Mouse (Mus musculus) adrenal gland (tissue): ENCODE measurements around the gene Als2.

Experiments
- intact Hi-C: fragments of 180-260 bp; cut with DNase I; formaldehyde crosslinking; loops from one replicate; pipeline ENCODE4 v1.15.1; 2025

Gene Als2

DNA sequence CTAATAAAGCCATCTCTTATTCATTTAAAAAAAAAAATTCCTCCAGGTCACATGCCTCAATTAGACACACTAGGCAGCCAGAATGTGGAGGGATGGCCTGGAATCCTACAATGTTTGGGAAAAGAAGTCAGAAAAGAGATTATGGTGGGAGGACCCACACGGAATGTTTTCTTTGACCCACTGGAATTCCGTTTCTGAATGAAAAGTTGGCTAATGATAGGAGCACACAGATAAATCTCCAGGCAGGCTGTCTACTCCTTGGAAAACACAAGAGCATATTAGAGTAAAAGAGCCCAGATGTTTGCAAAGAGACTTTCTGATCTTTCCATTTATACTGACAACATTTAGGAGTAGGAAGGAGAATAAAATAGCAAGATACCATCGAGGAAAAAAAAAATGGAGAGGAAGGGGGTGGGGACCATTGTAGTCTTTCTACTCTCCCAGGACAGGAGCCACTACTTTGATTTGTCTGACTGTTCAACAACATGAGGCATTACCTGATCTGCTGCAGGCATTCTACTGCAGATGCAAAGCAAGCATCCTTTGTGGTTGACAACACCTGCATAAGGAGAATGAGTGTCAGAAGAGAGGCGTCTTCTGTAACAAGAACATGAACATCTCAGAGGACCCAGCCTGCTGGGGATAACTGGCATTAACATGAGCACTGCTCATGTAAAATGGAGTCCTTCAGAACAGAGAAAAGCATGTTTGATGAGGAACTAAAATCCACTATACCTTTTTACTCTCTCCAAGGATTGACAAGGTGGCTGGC lies 69.2 kb downstream of the Als2 start:
- intact Hi-C loops = no loop called here

DNA sequence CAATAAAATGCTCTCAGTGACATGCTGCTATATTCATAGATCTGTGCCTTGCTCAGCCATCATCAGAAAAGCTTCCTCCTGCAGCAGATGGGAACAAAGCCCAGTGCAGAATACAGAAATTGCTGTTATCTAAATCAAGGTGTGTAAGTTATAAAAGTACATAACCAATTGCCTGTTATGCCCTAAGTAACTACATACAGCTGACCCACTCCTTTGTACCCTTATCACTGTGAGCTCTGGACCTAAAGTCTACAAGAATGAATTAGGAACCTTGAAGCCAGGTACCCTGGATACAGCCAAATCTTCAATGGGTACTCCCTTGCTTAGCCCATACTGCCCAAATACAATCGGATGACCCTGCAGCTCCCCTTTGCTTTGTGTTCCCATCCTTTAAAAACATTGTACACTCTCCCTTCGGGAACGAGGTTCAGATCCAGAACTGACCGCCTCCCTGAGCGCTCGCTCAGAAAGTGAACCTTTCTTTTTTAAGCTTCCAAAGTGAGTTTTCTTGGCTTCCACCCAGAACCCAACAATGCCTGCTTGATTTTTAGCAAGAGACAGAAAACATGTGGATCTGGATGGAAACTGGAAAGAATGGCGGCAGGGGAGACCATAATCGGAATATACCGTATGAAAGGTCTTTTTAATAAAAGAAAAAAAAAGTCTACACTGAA lies 70.7 kb downstream of the Als2 start:
- intact Hi-C loops = no loop called here

DNA sequence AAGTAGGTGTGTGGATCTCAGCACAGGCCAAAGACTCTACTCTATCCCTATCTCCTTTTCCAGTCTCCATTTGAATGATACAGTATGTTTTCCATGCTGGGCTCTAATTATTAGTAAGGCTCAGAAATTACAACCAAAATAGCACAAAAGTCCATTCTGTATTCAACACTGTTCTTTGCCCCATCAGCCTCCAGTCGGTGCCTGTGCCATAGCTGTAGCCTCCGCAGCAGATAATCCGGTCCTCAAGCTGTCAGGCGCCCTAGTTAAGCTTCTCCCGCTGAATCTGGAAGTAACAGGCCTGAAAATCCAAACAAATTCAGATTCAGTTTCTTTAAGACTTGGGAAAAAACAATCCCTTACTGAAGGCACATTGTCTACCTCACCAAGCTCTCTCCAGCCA lies 73.1 kb downstream of the Als2 start:
- intact Hi-C loops = no loop called here

DNA sequence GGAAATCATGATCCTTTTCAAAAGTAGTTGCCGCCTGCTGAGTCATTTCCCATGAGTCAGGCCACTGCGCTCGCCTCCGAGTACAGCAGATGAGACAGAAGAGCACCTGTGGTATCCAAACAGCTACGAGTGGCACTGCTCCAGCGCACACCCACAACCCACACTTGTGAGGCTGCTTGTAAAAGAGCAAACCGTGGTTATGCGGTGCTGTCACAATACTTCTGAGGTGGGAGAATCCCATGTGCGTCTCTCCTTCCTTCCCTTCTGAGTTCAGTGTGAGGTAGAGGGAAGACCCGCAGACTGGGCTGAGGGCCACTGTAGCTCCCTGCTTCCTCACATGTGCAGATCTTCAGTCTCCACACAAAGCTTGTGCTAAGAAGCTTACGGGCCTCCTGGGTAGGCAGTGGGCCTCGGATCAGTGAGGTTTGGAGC lies 74.0 kb downstream of the Als2 start, which contains the start of gene Mpp4:
Gene Mpp4, minus strand, starts transcription at position 360 of the 432 bp plus-strand sequence.
- intact Hi-C loops = no loop called here

DNA sequence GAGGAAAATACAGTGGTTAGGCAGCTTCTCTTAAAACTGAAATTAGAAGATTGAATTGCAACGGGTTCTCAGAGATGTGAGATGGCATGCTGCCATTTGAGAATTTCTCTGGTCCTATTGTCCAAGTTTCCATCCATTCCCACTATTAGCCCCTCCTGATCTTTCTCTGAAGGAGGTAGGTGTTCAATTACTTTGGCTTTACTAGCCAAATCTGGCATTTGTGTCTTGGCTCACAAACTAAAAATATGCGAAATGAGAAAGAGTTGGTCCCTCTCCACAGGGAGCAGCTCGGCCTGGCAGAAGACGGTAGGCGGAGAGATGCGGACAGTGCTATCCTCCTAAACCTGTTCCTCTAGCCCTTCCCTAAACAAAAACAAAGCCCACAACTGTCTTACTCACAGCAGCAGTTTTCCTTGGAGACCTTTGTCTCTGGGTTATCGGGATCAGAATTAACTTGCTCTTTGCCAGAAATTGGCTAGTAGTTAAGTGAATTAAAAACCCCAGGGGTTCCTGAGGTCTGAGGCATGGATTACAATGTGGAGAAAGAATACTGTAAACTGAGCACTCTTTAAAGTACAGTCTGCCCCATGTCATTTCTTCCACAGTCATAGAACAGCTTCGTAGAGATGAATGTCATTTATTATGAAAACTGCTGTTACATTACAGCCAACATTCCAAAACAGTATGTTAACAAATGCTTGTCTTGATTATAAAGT lies 74.6 kb downstream of the Als2 start:
- intact Hi-C loops = no loop called here

DNA sequence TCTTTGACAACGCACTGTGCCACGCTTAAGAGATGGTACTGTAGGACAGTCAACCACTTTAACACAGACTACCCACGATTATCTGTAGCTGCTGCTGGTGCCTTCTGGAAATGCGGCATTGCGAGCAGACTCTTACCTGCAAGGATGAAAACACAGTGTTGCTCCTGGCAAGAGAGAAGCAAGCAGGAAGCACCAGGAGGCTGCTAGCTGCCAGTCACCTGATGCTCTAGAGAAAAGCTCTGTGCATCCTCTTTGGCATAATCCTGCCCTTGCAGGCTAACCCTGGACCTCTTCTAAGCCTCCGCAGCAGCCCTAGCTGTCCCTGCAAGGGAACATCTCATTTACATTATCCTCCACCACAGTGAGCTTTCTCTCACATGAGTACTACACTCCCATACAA lies 75.6 kb downstream of the Als2 start:
- intact Hi-C loops = no loop called here

DNA sequence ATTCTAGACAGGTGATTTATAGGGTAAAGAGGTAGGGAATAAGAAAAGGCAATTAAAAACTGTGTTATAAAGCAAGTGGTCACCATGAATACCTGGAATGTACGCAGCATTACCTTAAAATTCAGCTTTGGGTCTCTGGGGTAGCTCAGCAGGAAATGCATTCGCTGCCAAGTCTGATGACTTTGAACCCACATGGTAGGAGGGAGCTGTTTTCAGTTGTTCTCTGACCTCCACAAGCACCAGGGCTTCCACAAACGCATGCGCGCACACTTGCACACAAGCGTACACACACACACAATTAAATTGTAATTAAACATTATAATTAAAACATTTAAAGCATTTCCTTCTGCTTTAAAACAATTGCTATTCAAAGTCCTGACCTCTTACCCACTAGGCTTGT lies 76.2 kb downstream of the Als2 start:
- intact Hi-C loops = no loop called here

DNA sequence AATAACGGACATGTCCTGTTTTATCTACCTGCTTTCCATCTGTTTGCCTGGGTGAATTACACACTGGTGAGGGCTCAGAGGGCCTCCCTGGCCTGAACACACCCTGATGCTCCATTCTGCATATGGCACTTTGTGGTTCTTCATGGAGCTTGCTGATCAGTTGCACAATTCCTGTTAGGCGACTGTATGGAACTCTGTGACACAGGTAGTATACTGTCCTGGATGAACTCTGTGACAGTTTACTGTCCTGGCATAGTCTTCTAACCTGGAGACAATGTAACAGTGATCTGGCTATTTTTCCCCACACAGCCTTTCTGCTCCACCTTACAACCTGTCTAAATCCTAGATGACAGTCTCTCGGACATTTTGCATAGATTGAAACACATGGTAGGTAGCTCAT lies 77.9 kb downstream of the Als2 start:
- intact Hi-C loops = no loop called here

DNA sequence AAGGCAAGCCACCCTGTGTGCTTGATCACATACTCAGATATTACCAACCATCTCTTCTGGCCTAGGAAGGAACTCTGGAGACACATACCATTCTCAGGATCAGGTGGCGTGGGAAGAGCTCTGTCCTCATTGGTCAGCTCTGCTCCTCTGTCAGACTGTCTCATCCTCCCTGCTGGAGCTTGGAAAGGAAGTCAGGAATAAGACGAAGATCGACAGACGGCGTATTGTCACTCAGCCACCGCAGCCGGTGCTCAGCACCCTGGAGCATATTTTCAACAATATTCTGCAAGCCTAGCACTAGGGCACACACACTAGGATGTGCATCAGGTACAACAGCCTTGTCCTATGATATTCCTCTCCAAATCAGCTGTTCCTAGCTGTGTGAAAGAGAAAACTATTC lies 78.5 kb downstream of the Als2 start:
- intact Hi-C loops = no loop called here

DNA sequence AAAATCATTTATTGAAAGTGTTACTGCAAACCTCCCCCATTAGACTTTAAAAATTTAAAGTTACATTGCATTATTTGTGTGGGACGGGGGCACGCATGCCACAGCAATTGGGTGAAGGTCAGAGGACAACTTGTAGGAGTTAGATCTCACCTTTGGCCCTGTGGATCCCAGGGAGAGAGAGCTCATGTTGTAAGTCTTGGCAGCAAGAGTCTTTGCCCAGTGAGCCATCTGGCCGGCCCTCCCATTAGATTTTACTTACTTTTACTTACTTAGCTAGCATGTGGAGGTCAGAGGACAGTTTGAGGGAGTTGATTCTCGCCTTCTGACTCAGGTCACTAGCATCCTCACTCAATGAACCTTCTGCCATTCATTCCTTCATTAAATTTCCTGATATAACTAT lies 79.2 kb downstream of the Als2 start:
- intact Hi-C loops = no loop called here

DNA sequence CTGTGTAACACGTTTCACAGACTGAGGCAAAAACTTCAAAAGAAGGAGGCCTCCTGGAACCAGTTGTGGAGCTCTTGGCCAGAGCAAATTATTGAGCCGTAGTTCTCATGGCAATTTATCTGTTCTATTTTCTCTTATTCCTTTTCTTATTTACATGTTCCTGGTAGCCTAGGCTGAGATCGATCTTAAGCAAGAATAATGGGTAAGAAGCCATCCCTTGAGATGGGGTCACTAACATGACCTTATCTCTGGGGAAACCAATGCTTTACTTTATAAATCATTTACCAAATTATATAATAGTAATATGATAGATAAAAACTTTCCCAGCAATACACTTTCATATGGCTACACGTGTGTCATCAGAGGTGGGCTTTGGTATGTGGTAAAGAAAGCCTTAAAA lies 84.7 kb downstream of the Als2 start:
- intact Hi-C loops = no loop called here

DNA sequence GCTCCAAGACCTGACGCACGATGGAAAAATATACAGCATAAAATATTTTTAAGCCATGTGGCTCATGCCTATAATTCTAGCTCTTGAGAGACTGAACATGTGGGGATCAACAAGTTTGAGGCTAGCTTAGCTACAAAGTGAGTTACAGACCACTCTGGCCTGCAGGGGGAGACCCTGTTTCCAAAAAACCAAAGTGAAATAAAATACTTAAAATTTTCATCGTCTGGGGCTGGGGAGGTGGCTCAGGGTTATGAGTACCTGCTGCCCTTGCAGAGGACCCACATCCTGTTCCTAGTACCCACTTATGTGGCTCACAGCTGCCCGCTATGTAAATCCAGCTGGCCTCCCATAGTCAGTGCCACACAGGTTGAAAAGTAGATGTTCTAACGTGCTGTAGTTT lies 86.5 kb downstream of the Als2 start:
- intact Hi-C loops = no loop called here

DNA sequence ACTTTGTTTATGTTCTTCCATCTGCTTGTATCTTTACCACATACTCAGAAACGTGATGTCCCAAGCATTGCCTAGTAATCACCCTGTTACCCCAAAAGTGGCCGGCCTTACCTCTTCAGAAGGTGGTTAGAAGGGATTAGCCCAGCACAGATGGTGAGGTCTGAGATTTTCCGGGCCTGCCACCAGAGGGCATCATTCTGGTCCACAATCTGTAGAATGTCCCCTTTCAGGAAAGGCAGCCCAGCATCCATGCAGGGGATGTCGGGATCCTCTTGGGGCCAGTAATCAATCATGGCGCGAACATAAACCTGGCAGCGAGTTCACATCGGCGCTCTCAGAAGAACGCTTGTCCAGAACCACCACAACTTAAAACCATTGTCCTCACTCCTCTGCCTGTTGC lies 92.5 kb downstream of the Als2 start:
- intact Hi-C loops = loop anchor here (5.0 kb wide), 4 partner anchors 77 to 367 kb away; partner anchors contain the start of gene Als2

DNA sequence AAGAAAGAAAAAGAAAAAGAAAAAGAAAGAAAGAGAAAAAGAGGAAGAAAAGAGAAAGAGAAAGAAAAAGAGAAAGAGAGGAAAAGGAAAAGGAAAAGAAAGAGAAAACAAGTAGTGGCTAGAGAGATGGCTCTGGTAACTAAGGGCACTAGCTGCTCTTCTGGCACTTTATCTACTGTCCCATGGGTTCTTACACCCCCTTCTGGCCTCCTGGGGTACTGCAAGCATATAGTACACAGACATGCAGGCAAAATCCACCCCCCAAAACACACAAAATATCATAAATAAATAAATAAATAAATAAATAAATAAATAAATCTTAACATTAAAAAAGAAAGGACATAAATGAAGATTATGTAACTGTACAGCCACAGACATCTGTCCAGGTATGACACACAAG lies 94.2 kb downstream of the Als2 start:
- intact Hi-C loops = loop anchor here (5.0 kb wide), 4 partner anchors 76 to 366 kb away; partner anchors contain the start of gene Als2

DNA sequence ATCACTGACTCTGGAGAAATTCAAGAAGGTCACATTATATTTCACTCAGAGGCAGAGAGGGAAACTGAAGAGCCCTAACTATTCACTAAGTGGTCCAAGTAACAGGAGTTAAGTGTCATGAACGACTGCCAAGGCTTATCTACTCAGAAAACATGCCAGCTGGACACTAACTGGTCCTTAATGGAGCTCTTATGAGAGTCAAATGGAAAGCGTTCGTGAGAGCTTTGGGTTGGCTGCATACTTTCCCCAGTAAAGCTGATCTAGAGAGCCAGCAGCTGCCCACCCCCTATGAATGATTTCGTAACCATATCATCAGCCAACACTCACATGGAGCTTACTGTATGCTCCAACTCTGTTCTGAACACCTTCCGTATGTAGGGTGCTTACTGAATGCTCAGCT lies 102.6 kb downstream of the Als2 start:
- intact Hi-C loops = no loop called here

DNA sequence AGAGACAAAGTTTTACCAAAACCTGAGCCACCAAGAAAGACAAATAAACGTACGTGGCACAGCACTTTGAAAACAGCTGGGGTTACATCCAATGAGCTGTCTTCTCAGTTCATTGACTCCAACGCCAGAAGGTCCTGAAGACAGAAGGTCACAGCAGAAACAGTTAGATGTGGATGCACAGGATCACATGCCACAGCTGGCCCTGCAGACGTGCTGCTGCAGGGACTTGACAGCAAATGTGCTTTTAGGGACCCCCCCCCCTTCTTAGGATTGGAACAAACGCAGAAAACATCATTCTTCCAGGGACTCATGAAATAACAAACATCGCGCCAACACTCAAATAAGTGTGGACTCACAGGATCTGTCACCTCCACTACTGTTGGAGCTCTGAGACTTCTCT lies 108.2 kb downstream of the Als2 start:
- intact Hi-C loops = no loop called here

DNA sequence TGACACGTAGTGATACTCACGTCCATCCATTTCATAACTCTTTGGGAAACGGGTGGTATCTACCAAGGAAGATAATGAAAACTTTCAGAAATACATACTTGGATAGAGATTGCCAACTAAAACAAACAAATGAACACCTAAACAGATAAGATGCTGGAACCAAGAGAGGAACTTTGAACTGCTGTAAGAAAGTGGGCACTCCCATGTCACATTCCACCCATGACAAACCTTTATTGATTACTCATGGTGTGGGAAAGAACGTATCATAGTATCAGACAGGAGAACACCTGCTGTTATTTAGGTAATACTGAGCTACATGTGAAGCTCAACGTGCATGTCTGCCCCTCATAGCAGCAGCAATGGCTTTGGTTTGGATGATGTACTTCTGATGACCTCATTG lies 111.5 kb downstream of the Als2 start:
- intact Hi-C loops = no loop called here

DNA sequence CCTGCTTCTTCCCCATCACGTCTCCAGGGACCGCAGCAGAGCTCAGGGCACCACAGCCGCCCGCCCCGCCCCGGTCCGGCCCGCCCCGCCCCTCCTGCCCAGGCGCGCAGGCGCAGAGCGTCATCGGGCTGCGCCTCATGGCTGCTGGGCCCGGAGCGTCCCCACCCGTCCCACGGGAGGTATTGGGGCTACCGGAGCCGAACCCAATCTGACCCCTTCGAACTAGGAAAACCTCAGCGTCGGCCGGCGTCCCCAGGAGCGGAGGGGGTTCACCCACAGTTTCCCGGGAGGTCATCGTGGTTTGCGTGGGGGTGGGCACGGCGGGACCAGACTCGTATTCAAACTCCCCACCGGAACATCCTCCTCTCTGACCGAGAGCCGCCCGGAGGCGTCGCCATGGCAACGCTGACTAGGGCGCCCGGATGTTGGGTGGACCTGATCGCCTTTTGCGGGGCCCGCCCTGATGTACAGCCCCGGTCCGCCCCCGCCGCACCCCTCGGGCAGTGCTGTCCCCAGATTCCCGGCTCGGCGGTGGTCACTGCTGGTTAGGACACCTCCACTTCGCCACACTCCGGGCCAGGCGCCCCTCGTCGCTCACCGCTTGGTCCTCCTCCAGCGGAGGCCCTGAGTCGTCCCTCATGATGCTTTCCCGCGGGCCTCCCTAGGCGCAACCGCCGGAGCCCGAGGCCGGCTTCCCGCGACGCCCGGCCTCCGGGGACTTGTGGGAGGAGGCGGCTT lies 117.1 kb downstream of the Als2 start, which contains the start of gene Tmem237:
Gene Tmem237, minus strand, starts transcription at position 689 of the 738 bp plus-strand sequence.
- intact Hi-C loops = no loop called here
